Mouse (Mus musculus) embryonic facial prominence, embryonic 13.5 days (tissue): ENCODE data around the gene Morc4. TPM values are rescaled to one million over a fixed set of nuclear protein-coding genes. Genes with fewer than 3 reads are reported as not detected.

Source experiments
- ATAC-seq: fragments of 200-750 bp; cut with Nextera tagmentation; 2 replicates; pipeline ENCODE4 v1.8.0; 2017; ENCODE audit warnings: low read depth; ENCODE audit not compliant: insufficient number of reproducible peaks, insufficient read depth, low FRiP score, low TSS enrichment
- H3K27ac ChIP-seq: fragments of 300-500 bp; sonication (generic); 2 replicates; pipeline ENCODE4 v1.5.1; 2015; ENCODE audit warnings: moderate library complexity, mild to moderate bottlenecking, inconsistent platforms
- H3K27me3 ChIP-seq: fragments of 300-500 bp; sonication (generic); 2 replicates; pipeline ENCODE4 v1.6.1; 2015; ENCODE audit warnings: mild to moderate bottlenecking, inconsistent platforms
- H3K36me3 ChIP-seq: fragments of 300-500 bp; sonication (generic); 2 replicates; pipeline ENCODE4 v1.6.1; 2015; ENCODE audit warnings: mild to moderate bottlenecking, inconsistent platforms
- H3K4me1 ChIP-seq: fragments of 300-500 bp; sonication (generic); 2 replicates; pipeline ENCODE4 v1.6.1; 2015; ENCODE audit warnings: inconsistent platforms
- H3K4me2 ChIP-seq: fragments of 300-500 bp; sonication (generic); 2 replicates; pipeline ENCODE4 v1.6.1; 2015; ENCODE audit warnings: moderate library complexity, mild to moderate bottlenecking, inconsistent platforms
- H3K4me3 ChIP-seq: fragments of 300-500 bp; sonication (generic); 2 replicates; pipeline ENCODE4 v1.5.1; 2015; ENCODE audit warnings: mild to moderate bottlenecking, inconsistent platforms
- H3K9ac ChIP-seq: fragments of 300-500 bp; sonication (generic); 2 replicates; pipeline ENCODE4 v1.6.1; 2015; ENCODE audit warnings: mild to moderate bottlenecking, inconsistent platforms
- H3K9me3 ChIP-seq: fragments of 300-500 bp; sonication (generic); 2 replicates; pipeline ENCODE4 v1.6.1; 2016; ENCODE audit warnings: inconsistent platforms
- WGBS: fragments of 180-500 bp; shearing (Covaris S2); methylation state at CpG from one replicate; pipeline ENCODE4 v1.1.7; 2015; ENCODE audit warnings: mixed read lengths; 5-methylcytosine and 5-hydroxymethylcytosine counted together
- polyA plus RNA-seq: library from polyadenylated mRNA; unstranded; fragments of >200 nt; fragmentation: Nextera tagmentation; extraction: Ambion mirVana; gene quantifications from 2 replicates; pipeline ENCODE4 v1.2.1, GENCODE M21; 2015

Gene Morc4
- 16.4 and 17.7 TPM in 2 replicates for polyA plus RNA-seq

DNA sequence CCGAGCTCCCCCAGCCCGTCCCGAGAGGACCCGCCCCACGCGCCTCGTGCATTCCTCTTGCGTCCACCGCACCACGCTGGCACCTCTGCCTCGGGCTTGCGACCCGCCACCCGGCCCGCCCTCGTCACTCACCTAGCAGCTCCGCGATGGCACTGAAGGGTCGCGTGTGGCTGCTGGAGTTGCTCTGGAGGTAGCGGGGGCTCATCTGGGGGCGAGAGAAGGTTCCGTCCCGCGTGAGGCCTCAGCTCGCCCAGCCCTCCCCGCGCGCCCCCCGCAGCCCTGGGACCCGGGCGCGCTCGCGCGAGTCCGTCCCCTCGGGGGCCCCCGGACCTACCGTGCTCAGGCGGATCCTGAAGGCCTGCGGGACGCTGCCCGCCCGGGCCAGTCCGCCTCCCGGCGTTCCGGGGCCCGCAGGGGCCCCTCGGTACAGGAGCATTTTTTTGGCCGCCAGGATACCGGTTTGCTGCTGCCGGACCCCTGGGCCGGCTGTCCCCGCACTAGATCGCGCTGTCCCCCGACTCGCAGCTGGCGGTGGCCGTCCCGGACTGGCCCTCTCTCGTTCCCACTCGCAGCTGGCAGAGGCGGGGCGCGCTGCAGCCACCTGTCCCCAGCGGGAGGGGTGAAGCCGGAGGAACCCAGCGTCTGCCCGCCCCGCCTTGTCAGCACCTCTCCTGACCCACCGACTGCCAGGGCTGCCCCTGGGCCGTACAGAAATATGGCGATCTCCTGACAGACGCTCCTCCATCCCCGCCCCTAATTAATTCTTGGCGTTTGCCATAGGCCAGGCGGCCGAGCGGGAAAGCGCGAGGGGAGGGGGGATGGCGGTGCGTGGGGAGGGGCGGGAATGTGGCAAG, at the start of gene Morc4:
Gene Morc4 (minus strand): TSS at position 740 of the 854 bp plus-strand sequence.
- Histone ChIP-seq H3K4me3 (peak within 1 kb of the TSS; percentile 58), H3K36me3 (no peaks in the 10 kb centered on the region), H3K4me2 (peak within 1 kb of the TSS; percentile 65), H3K27me3 (peaks cover 44% of the 10 kb centered on the region), H3K9ac (peak within 1 kb of the TSS; percentile 71), H3K9me3 (no peaks in the 10 kb centered on the region), H3K27ac (no peak within 1 kb of the TSS), H3K4me1 (no peaks in the 10 kb centered on the region)
- ATAC-seq, result peak; percentile 86
- 30% methylated on average over 84 of the region's 87 CpGs for WGBS

DNA sequence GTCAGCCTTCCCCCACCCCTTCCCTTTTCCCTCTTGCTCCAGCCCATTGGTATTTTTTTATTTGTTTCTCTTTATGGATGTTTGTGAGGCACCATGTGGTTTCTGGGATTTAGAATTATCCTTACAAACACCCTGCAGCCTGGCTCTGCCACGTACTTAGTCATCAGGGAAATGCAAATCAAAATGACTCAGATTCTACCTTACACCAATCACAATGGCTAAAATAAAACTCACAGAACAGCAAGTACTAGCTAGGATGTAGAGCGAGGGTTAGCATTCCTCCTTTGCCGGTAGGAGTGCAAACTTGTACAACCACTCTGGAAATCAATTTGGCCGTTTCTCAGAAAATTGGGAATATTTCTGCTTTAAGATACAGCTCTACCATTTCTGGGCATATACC, 49.1 kb upstream of the Morc4 start:
- no peak overlapping the region for H3K4me2 ChIP-seq
- no peak overlapping the region for H3K4me3 ChIP-seq
- H3K36me3 ChIP-seq, result no peaks in the 10 kb centered on the region
- 85% methylated on average over 4 of the region's 4 CpGs for WGBS
- H3K9ac ChIP-seq, result no peak overlapping the region
- no peaks in the 10 kb centered on the region for H3K9me3 ChIP-seq
- no peaks in the 10 kb centered on the region for H3K4me1 ChIP-seq
- no peak for ATAC-seq
- H3K27me3 ChIP-seq, result peaks cover 3% of the 10 kb centered on the region
- H3K27ac ChIP-seq, result no peak overlapping the region

DNA sequence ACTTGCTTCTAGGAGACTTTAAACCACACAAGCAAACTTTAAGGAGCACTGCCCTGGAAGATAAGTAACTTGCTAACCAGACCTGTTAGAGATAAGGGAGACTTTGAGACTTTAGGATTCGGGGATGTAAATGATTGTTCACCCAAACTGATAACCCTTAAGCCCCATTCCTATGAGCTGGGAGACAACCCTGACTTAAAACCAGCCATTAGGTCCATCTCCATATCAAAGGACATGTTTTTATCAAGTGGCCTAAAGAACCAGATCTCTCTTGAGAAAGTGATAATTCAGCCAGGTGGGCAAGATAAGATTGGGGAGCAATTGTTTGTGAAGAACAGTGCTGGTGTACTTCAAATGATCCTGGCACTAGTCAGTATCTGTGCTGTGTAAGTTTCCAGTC, 19.9 kb upstream of the Morc4 start:
- Histone ChIP-seq H3K27ac (no peak overlapping the region), H3K4me3 (no peak overlapping the region), H3K4me1 (no peaks in the 10 kb centered on the region), H3K4me2 (no peak overlapping the region), H3K36me3 (no peaks in the 10 kb centered on the region), H3K9me3 (no peaks in the 10 kb centered on the region), H3K9ac (no peak overlapping the region), H3K27me3 (0 out of 2 replicates have a peak, but pooled peaks cover 9% of the 10 kb centered on the region)
- ATAC-seq, result no peak
- 66% methylated on average over 1 of the region's 1 CpGs for WGBS

DNA sequence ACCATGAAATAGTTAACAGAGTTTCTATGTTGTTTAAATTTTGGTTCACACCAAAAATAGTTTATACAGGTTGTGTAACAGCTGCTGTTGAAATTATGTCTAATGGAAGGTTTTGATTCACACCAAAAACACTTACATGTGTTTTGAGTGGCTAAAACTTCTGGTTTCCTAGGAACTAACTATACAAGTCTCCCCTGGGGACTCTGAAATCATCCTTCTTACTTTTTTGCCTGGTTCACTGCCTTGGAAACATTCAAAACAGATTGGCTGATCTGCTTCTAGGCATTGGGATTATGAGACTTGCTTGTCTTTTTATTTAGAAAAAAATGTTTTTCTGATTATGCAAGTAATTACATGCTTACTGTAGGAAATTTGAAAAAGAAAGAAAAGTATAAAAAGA, 11.7 kb upstream of the Morc4 start:
- Histone ChIP-seq H3K4me3 (no peak overlapping the region), H3K4me2 (no peak overlapping the region), H3K36me3 (no peaks in the 10 kb centered on the region), H3K27ac (no peak overlapping the region), H3K9ac (no peak overlapping the region), H3K27me3 (peaks cover 20% of the 10 kb centered on the region), H3K4me1 (no peaks in the 10 kb centered on the region), H3K9me3 (no peaks in the 10 kb centered on the region)
- no peak for ATAC-seq

DNA sequence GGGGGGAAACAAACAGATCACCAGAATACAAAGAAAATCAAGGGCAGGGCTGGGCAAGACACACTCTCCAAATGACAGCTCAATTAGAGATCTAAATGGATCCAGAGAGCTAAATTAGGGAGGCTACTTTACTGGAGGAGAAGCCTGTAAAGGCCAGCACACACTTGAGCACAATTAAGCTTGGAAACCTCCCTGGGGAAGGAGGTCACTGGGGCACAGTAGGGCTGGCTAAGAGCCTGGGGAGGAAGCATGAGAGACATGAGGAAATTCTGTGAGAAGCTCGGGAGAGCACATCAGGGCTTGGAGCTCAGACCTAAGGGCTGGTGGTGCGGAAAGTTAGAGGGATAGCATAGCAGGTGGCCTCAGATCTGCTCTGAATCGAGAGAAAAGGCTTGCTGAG, 6.5 kb upstream of the Morc4 start:
- WGBS, result 39% methylated on average over 3 of the region's 3 CpGs
- Histone ChIP-seq H3K27ac (no peak overlapping the region), H3K36me3 (no peaks in the 10 kb centered on the region), H3K4me3 (no peak overlapping the region), H3K4me1 (no peaks in the 10 kb centered on the region), H3K9me3 (no peaks in the 10 kb centered on the region), H3K27me3 (peaks cover 30% of the 10 kb centered on the region), H3K9ac (no peak overlapping the region), H3K4me2 (no peak overlapping the region)
- ATAC-seq, result no peak

DNA sequence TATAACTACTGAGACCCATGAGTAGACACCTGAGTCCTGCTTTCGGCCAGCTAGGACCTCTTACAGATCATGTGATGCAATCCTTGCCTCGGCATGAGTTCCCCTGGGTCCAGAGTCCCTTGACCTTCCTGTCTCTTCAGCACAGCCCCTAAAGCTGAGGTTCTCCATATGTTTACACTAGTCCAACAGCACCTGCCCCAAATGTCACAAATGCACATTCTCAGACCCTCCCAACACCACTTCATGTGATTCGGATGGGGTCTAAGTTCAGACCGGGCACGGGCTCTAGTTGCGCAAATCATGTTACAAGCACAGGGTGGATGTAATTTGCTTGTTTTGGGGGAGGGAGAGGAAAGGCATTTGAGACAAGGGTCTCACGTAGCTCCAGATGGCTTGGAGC, 5.6 kb upstream of the Morc4 start:
- H3K27ac ChIP-seq, result no peak overlapping the region
- H3K4me2 ChIP-seq, result no peak overlapping the region
- no peak overlapping the region for H3K4me3 ChIP-seq
- H3K9me3 ChIP-seq, result no peaks in the 10 kb centered on the region
- H3K27me3 ChIP-seq, result peaks cover 34% of the 10 kb centered on the region
- ATAC-seq, result no peak
- no peaks in the 10 kb centered on the region for H3K36me3 ChIP-seq
- 57% methylated on average over 7 of the region's 7 CpGs for WGBS
- H3K9ac ChIP-seq, result no peak overlapping the region
- no peaks in the 10 kb centered on the region for H3K4me1 ChIP-seq

DNA sequence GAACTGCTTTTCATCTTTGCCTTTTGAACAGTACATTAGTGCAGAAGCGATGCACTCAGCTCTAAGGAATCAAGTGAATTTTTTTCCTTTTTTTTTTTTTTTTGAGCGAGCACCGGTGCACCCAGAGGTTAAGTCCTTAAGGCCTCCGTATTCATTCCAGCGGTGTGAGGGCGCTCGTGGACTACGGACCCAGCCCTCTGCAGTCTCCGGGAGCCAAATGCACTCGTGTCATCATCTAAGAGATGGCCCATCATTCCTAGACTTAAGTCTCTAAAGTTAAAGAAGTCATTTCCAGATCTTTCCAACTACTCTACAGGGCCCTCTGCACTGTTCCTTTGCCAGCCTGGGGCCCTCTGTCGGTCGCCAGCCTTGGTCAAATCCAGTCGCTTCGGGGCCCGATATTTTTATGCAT, 1.2 kb downstream of the Morc4 start:
- Histone ChIP-seq H3K9me3 (no peaks in the 10 kb centered on the region), H3K27ac (no peak overlapping the region), H3K9ac (peak overlapping the region; percentile 71; the same call in 1 of the 2 replicates), H3K4me1 (no peaks in the 10 kb centered on the region), H3K4me2 (peak overlapping the region; percentile 65), H3K4me3 (peak overlapping the region; percentile 58), H3K27me3 (peaks cover 40% of the 10 kb centered on the region), H3K36me3 (no peaks in the 10 kb centered on the region)
- WGBS, result 23% methylated on average over 15 of the region's 15 CpGs
- ATAC-seq, result no peak

DNA sequence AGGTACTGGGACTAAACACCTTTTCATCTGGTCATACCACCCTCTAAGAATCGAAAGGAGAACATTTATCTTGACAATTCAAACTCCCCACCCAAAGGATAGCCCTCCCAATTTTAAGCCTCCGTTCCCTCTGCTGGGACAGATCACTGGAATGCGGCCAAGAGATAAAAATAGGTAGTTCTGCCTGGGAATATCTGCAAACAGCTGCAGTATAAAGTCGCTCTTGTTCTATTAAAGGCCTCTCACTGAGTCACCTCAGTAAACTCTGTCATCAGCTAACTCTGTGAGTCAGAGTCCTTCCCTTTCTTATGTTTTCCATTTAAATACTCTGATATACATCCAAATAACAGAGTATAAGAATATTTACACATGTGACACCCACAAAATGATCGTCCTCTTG, 12.1 kb downstream of the Morc4 start:
- no peaks in the 10 kb centered on the region for H3K4me1 ChIP-seq
- H3K27me3 ChIP-seq, result peaks cover 19% of the 10 kb centered on the region
- no peaks in the 10 kb centered on the region for H3K9me3 ChIP-seq
- ATAC-seq, result no peak
- WGBS, result 78% methylated on average over 5 of the region's 5 CpGs
- no peak overlapping the region for H3K4me2 ChIP-seq
- H3K27ac ChIP-seq, result no peak overlapping the region
- no peak overlapping the region for H3K4me3 ChIP-seq
- H3K36me3 ChIP-seq, result no peaks in the 10 kb centered on the region
- no peak overlapping the region for H3K9ac ChIP-seq

DNA sequence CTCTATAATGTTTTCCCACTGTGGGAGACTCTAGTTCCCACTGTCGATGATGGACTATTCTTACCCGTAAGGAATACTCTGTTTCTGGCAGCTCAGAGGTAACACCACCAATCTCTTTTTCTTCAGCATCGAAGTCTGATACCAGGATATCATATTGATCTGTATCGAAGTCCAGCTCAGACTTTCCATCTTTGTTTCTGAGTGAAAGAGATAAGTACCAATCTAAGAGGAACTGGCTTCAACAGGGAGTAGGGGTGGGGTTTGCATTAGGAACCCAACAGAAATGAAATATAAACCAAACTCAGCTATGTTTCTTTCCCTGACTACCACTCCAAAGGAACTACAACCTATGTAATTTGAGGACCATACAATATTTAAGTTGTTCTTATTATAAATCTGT, 16.7 kb downstream of the Morc4 start:
- ATAC-seq, result no peak
- H3K36me3 ChIP-seq, result no peaks in the 10 kb centered on the region
- H3K4me3 ChIP-seq, result no peak overlapping the region
- H3K27me3 ChIP-seq, result peaks cover 18% of the 10 kb centered on the region
- no peak overlapping the region for H3K9ac ChIP-seq
- no peak overlapping the region for H3K4me2 ChIP-seq
- H3K9me3 ChIP-seq, result no peaks in the 10 kb centered on the region
- no peak overlapping the region for H3K27ac ChIP-seq
- H3K4me1 ChIP-seq, result no peaks in the 10 kb centered on the region
- WGBS, result 92% methylated on average over 4 of the region's 4 CpGs

DNA sequence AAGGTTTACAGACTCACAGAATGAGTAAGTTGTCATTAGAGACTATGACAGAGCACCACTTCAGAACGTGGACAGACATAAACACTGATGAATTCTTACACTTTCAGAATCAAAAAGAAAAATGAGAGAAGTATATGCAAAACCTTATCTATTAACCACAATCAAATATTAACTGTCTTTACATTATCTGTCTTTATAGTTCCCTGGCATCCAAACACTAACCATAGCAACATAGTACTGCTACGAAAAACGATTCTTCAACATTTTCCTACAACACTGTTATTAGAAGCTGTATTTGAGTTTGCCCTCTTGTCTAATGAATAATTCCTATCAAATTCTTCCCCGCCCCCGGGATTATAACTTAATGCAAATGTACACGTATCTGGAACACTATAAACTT, 30.4 kb downstream of the Morc4 start:
- 73% methylated on average over 6 of the region's 6 CpGs for WGBS
- H3K27ac ChIP-seq, result no peak overlapping the region

DNA sequence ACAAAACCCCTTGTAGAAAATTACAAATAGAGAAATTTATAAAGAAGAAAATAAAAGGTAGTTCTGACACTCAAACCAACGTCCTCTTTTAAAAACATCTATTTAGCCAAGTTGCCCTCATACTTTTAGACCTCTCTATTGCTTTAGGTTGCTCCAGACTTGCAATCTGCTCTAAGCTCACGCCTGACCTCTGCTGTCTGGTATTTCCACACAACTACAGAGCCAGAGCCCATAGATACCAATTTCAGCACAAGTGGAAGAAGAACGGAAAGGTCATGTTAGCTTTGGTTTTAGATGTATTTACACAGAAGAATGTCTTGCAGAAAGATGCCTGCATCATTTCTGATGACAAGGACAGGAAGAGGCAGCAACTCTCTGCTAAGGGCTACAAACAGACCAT, 32.4 kb downstream of the Morc4 start:
- H3K27me3 ChIP-seq, result peaks cover 7% of the 10 kb centered on the region
- ATAC-seq, result no peak

More for the DNA sequence above, 30.4 kb downstream of the Morc4 start:
- H3K4me2 ChIP-seq, result no peak overlapping the region
- no peak for ATAC-seq
- H3K9me3 ChIP-seq, result no peaks in the 10 kb centered on the region
- H3K36me3 ChIP-seq, result no peaks in the 10 kb centered on the region
- H3K27me3 ChIP-seq, result peaks cover 4% of the 10 kb centered on the region; the same call in 1 of the 2 replicates
- no peak overlapping the region for H3K4me3 ChIP-seq
- no peak overlapping the region for H3K9ac ChIP-seq
- H3K4me1 ChIP-seq, result no peaks in the 10 kb centered on the region

DNA sequence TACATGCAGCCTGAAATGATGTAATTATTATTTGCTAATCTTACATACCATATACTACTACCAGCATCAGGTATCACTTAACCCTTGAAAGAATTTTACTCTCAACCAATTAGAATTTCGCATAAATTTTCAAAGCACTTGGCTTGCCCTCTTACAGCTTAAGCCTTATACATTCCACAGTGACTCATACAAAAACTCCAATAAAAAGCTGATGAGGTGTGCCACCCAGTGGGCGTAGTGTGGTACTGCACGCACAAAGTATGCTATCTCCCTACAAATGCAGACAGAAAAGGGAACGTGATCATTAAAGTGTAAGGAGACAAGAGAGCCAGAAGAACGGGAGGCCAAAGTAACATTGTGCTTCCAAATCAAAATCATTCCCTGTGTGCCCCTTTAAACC, 39.0 kb downstream of the Morc4 start:
- H3K4me1 ChIP-seq, result no peaks in the 10 kb centered on the region
- H3K9ac ChIP-seq, result no peak overlapping the region
- no peak overlapping the region for H3K4me3 ChIP-seq
- H3K27ac ChIP-seq, result no peak overlapping the region
- no peaks in the 10 kb centered on the region for H3K36me3 ChIP-seq
- H3K9me3 ChIP-seq, result no peaks in the 10 kb centered on the region
- ATAC-seq, result no peak
- WGBS, result 21% methylated on average over 5 of the region's 5 CpGs
- no peak overlapping the region for H3K4me2 ChIP-seq
- H3K27me3 ChIP-seq, result peaks cover 6% of the 10 kb centered on the region

More for the DNA sequence above, 32.4 kb downstream of the Morc4 start:
- no peak overlapping the region for H3K4me3 ChIP-seq
- H3K36me3 ChIP-seq, result no peaks in the 10 kb centered on the region
- no peaks in the 10 kb centered on the region for H3K4me1 ChIP-seq
- no peak overlapping the region for H3K9ac ChIP-seq
- no peak overlapping the region for H3K27ac ChIP-seq
- no peaks in the 10 kb centered on the region for H3K9me3 ChIP-seq
- no peak overlapping the region for H3K4me2 ChIP-seq
- whole genome bisulfite sequencing, result 50% methylated on average over 3 of the region's 3 CpGs
